Mouse (Mus musculus): ENCODE data around the gene Armc12. TPM values are rescaled to one million over a fixed set of nuclear protein-coding genes. Genes with fewer than 3 reads are reported as not detected.

Armc12 gene
- polyA plus RNA-seq, 1 experiment = not detected

DNA sequence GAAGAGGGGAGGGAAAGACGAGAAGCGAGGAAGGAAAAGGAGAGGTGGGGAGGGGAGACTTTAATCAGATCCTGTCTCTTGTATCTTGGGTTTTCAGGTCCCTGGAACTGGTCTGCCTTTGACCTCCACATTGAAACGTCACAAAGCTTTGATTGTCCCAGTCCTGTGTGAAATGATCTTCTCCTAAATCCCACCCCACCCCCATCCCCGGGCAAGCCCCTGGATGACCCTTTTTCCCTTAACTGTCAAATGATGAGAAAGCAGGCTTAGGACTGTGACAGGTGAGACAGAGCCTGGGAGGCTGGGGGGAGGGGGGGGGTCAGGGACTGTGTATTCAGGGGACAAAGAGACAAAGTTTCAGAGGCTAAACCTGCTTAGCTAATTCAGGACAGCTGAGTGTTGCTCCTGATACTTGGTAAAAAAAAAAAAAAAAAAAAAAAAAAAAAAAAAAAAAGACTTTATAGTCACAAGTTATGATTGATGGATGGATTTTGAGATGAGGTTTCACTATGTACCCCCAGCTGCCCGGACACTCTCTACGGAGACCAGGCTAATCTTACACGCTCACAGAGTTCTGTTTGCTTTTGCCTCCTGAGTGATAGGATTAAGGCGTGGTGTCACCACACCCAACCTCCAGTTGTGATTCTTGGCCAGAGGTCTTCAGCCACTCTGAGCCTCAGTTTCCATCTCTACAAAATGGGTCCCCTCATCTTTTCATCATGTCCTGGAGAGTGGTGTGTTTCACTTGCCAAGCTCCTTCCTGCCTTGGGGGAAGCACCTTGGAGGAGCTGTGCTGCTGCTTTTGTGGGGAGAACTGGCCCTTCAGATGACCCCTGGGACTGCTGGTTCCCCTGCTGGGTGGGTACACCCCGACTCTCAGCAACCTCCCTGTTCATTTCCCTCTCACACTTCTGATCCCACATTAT, 18.7 kb upstream of the Armc12 start:
- peaks cover 24% of the 10 kb centered on the region for H3K27me3 ChIP-seq (ENCODE audit: control insufficient read depth)
- no peaks in the 10 kb centered on the region for H3K36me3 ChIP-seq (ENCODE audit: control insufficient read depth)
- H3K4me1 ChIP-seq (ENCODE audit: control insufficient read depth) = peaks cover 5% of the 10 kb centered on the region
- H3K9me3 ChIP-seq (ENCODE audit: control insufficient read depth, low read length) = no peaks in the 10 kb centered on the region; the same call in 1 of the 2 replicates
- no peak overlapping the region for H3K4me3 ChIP-seq (replicated peaks)
- TF ChIP-seq TAL1 (IDR thresholded peaks at IDR 0.05; ENCODE audit: low read length) (no peak), GATA1 (IDR thresholded peaks at IDR 0.05; ENCODE audit: low read length) (no peak)

DNA sequence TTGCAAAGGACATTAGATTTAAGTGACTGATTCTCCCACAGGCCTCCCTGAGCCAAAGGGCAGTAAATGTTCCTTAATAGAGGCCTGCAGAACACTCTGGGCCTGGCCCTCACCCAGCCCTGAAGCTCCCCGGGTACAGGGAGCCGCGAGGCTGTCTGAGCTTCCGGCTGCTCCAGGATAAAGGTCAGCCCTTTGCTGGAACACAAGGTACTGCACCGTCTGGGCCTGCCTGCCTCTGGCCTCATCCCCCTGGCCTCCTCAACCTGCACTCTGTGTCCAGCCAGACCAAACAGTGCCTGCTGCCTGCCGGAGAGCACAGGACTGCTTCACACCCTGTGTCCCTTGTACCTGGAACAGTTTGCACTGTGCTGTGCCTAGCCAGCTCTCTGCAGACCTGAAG, 17.9 kb upstream of the Armc12 start:
- Histone ChIP-seq H3K36me3 (ENCODE audit: control insufficient read depth) (no peaks in the 10 kb centered on the region), H3K4me1 (ENCODE audit: control insufficient read depth) (peaks cover 5% of the 10 kb centered on the region), H3K27me3 (ENCODE audit: control insufficient read depth) (peaks cover 31% of the 10 kb centered on the region), H3K9me3 (ENCODE audit: control insufficient read depth, low read length) (no peaks in the 10 kb centered on the region; the same call in 1 of the 2 replicates), H3K4me3 (replicated peaks) (no peak overlapping the region)
- TF ChIP-seq GATA1 (IDR thresholded peaks at IDR 0.05; ENCODE audit: low read length) (no peak), TAL1 (IDR thresholded peaks at IDR 0.05; ENCODE audit: low read length) (no peak)

DNA sequence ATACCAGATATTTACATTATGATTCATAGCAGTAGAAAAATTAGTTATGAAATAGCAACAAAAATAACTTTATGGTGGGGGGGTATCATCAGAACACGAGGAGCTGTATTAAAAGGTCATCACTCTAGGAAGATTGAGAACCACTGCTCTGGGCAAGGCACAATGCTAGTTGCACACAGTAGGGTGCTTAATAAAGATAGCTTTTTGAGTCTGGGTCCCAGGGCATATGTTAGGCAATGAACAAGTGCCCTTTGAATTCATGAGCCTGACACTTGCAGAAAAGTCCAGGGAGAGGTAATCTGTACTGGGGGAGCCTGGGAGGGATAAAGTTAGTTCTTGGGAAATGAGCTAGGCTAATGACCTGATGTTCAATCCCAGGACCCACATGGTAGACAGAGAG, 17.3 kb upstream of the Armc12 start:
- no peak for TF ChIP-seq GATA1 (IDR thresholded peaks at IDR 0.05; ENCODE audit: low read length)
- no peak for TF ChIP-seq TAL1 (IDR thresholded peaks at IDR 0.05; ENCODE audit: low read length)
- no peaks in the 10 kb centered on the region for H3K36me3 ChIP-seq (ENCODE audit: control insufficient read depth)
- no peak overlapping the region for H3K4me3 ChIP-seq (replicated peaks)
- H3K4me1 ChIP-seq (ENCODE audit: control insufficient read depth) = peaks cover 5% of the 10 kb centered on the region
- H3K27me3 ChIP-seq (ENCODE audit: control insufficient read depth) = peaks cover 38% of the 10 kb centered on the region
- no peaks in the 10 kb centered on the region; the same call in 1 of the 2 replicates for H3K9me3 ChIP-seq (ENCODE audit: control insufficient read depth, low read length)

- Histone ChIP-seq H3K27me3 (ENCODE audit: control insufficient read depth) (peaks cover 43% of the 10 kb centered on the region), H3K4me1 (ENCODE audit: control insufficient read depth) (peaks cover 5% of the 10 kb centered on the region), H3K36me3 (ENCODE audit: control insufficient read depth) (no peaks in the 10 kb centered on the region), H3K4me3 (replicated peaks) (no peak overlapping the region), H3K9me3 (ENCODE audit: control insufficient read depth, low read length) (no peaks in the 10 kb centered on the region; the same call in 1 of the 2 replicates)
- TF ChIP-seq TAL1 (IDR thresholded peaks at IDR 0.05; ENCODE audit: low read length) (no peak), GATA1 (IDR thresholded peaks at IDR 0.05; ENCODE audit: low read length) (no peak)
Measured at GRCm38 (mm10) chr17:28513844-28514243, 16.8 kb upstream of the Armc12 start.

GRCm38 (mm10) chr17:28514555-28514954, 16.1 kb upstream of the Armc12 start:
- Histone ChIP-seq H3K4me1 (ENCODE audit: control insufficient read depth) (peaks cover 5% of the 10 kb centered on the region), H3K4me3 (replicated peaks) (no peak overlapping the region), H3K36me3 (ENCODE audit: control insufficient read depth) (no peaks in the 10 kb centered on the region), H3K27me3 (ENCODE audit: control insufficient read depth) (peaks cover 48% of the 10 kb centered on the region), H3K9me3 (ENCODE audit: control insufficient read depth, low read length) (no peaks in the 10 kb centered on the region)
- TF ChIP-seq TAL1 (IDR thresholded peaks at IDR 0.05; ENCODE audit: low read length) (no peak), GATA1 (IDR thresholded peaks at IDR 0.05; ENCODE audit: low read length) (no peak)

DNA sequence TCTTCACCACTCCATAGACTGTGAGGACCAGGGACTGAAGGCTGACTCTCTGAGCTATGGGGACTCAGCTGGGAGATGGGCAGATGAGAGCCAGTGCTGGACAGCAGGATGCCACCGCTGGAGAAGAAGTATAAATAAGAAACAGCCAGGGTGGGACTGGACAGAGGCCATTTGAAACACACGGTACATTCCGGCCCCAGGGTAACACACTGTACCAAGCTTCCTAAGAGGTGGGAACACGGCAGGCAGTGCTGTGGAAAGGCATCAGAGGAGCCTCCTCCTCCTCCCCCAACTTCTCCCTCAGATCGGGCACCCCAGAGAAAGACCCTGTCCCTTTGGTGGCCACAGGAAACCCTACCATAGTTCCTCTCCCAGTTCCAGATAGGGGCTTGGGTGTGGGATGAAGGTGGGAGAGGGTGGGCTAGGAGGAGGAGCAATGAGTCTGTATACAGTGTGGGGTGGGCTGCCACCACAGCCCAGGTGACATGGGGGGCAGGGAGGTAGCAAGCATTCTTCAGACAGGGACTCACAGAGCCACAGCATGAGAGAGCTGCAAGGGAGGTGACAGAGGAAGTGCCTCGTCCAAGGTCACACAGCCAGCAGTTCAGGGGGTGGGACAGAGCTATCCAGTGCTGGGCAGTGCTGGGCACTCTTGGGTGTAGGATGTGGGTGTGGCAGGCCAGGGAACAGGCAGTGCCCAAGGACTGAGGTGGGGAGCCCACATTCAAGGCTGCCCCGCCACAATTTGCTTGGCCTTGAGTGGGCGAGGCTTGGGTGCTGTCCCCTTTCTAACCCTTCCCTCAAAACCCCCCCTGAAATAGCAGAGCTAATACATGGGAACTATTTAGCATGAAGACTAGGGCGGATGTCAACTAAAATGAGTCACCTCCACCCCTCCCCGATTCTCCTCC, 14.9 kb upstream of the Armc12 start:
- TF ChIP-seq TAL1 (IDR thresholded peaks at IDR 0.05; ENCODE audit: low read length) = no peak
- TF ChIP-seq GATA1 (IDR thresholded peaks at IDR 0.05; ENCODE audit: low read length) = no peak
- Histone ChIP-seq H3K27me3 (ENCODE audit: control insufficient read depth) (peaks cover 44% of the 10 kb centered on the region), H3K4me1 (ENCODE audit: control insufficient read depth) (peaks cover 5% of the 10 kb centered on the region)

GRCm38 (mm10) chr17:28516881-28517280, 13.7 kb upstream of the Armc12 start:
- Histone ChIP-seq H3K36me3 (ENCODE audit: control insufficient read depth) (no peaks in the 10 kb centered on the region), H3K27me3 (ENCODE audit: control insufficient read depth) (peaks cover 48% of the 10 kb centered on the region), H3K9me3 (ENCODE audit: control insufficient read depth, low read length) (no peaks in the 10 kb centered on the region), H3K4me3 (replicated peaks) (no peak overlapping the region), H3K4me1 (ENCODE audit: control insufficient read depth) (peaks cover 4% of the 10 kb centered on the region; the same call in 1 of the 2 replicates)
- no peak for TF ChIP-seq TAL1 (IDR thresholded peaks at IDR 0.05; ENCODE audit: low read length)
- no peak for TF ChIP-seq GATA1 (IDR thresholded peaks at IDR 0.05; ENCODE audit: low read length)

More for the DNA sequence above, 14.9 kb upstream of the Armc12 start:
- Histone ChIP-seq H3K36me3 (ENCODE audit: control insufficient read depth) (no peaks in the 10 kb centered on the region), H3K9me3 (ENCODE audit: control insufficient read depth, low read length) (no peaks in the 10 kb centered on the region), H3K4me3 (replicated peaks) (no peak overlapping the region)

DNA sequence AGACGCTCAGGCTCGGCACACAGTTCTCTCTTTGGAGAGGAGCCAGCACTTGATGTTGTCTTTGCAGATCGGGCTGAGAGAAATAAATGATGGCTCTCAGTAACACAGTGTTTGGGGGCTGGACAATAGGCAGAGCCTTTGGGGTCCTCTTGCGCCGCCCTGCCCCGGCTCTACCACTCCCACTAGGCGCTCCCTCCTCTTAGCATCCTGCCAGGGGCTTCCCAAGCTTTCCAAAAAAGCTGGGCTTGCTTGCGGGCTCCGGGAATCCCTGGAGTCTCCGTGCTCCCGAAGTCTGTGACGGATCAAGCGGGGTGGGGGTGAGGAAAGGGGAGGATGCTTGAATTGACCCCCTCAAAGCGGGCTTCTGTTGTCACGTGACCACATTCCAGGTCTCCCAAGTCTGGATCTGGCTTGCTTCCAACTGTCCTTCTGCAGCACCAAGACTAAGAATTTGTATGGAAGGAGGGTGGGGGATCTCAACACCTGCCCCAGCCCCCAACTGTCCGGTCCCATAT, 13.1 kb upstream of the Armc12 start, which contains the start of gene Fkbp5:
TSS of gene Fkbp5 (minus strand) at position 87 of the 515 bp plus-strand sequence.
- peaks cover 3% of the 10 kb centered on the region for H3K4me1 ChIP-seq (ENCODE audit: control insufficient read depth)

More for the DNA sequence above, 13.1 kb upstream of the Armc12 start, which contains the start of gene Fkbp5:
- TF ChIP-seq TAL1 (IDR thresholded peaks at IDR 0.05; ENCODE audit: low read length) = no peak
- Histone ChIP-seq H3K27me3 (ENCODE audit: control insufficient read depth) (peaks cover 50% of the 10 kb centered on the region), H3K4me3 (replicated peaks) (no peak within 1 kb of the TSS), H3K9me3 (ENCODE audit: control insufficient read depth, low read length) (no peaks in the 10 kb centered on the region), H3K36me3 (ENCODE audit: control insufficient read depth) (no peaks in the 10 kb centered on the region)
